Mouse (Mus musculus) lung, postnatal 36 days (tissue): ENCODE data around the gene Mdh2.

Experiments
- DNase-seq: peaks from one replicate; pipeline ENCODE4 v3.0.0; 2022; ENCODE audit warnings: mixed read lengths

Gene Mdh2

DNA sequence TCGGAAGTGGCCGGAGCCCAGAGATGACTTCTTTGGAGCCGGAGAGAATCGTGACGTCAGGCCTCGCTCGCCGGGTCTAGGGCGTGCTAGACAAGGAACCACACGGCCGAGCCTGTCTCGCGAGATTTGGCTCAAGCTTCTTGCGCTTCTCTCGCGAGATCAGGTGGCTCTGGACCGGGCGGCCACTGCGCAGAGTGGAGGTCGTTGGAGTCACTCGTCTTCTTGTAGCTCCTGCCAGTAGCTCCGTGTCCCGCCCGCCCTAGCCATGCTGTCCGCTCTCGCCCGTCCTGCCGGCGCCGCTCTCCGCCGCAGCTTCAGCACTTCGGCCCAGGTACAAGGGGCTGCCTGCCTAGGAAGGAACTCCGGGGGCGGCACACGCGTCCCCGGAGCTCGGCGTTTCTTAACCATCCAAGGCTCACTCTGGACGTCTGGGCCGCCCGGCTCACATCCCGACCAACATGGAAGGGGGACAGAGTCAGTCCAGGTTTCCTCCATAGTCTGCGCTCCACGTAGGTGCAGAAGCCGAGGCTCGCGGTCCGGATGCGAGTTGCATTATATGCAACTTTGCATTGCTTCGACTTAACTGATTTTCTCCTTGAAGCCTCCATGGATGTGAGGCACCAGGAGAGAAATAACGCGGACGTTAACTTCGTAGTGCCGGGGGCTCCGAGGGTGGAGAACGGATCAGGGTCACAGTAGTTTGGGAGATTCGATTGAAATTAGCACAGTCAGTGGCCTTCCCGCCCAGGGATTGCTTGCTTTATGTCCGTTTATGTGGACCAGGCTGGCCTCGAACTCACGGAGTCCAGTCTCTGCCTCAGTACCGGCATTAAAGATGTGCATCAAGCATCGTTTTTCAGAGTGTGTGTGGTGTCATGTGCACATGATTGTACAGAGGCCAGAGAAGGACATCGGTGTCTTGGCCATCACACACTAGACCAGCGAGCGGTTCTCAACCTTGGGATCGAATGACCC, at the start of gene Mdh2:
Gene Mdh2 (plus strand): TSS at position 10 of the 975 bp plus-strand sequence.
- DNase-seq, result peak; percentile 100

GRCm38 (mm10) chr5:135729351-135729750, 48.9 kb upstream of the Mdh2 start:
- DNase-seq, result no peak

GRCm38 (mm10) chr5:135730278-135730677, 48.0 kb upstream of the Mdh2 start:
- DNase-seq, result no peak

DNA sequence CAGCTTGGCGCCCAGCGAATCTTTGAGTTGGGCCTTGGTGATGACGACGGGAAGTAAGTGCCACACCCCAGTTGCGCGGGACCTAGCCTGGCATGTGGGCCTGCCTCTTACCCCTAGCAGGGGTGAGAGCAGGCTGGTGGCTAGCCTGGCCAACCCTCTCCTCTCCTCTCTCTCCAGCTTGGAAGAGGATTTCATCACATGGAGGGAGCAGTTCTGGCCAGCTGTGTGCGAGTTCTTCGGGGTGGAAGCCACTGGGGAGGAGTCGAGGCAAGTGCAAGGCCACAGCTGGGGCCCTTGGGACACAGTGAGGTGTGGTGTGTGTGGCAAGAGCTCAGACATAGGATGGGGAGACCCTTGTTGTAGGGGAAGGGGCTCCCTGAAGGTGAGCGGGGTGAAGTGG, 47.4 kb upstream of the Mdh2 start:
- no peak for DNase-seq

- DNase-seq, result no peak
These were observed 47.0 kb upstream of the Mdh2 start for GRCm38 (mm10) chr5:135731322-135731721.

DNA sequence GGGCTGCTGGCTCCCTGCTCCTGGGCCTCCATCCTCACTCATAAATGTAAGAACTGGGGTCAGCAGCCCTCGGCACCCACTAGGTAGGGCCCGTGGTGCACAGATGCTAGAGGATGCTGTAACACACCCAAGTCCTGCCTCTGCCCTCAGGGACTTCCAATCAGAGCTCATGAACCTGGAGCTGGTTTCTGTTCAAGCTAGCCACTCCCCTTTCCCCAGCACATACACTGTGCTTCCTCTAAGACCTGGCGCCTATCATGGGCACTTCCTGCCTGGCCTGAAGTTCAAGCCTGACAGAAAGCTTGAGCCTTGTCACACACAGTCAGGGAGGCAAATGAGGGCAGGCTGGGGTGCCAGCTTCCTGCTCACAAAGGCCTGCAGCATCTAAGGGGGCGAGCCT, 45.2 kb upstream of the Mdh2 start:
- DNase-seq, result no peak

DNA sequence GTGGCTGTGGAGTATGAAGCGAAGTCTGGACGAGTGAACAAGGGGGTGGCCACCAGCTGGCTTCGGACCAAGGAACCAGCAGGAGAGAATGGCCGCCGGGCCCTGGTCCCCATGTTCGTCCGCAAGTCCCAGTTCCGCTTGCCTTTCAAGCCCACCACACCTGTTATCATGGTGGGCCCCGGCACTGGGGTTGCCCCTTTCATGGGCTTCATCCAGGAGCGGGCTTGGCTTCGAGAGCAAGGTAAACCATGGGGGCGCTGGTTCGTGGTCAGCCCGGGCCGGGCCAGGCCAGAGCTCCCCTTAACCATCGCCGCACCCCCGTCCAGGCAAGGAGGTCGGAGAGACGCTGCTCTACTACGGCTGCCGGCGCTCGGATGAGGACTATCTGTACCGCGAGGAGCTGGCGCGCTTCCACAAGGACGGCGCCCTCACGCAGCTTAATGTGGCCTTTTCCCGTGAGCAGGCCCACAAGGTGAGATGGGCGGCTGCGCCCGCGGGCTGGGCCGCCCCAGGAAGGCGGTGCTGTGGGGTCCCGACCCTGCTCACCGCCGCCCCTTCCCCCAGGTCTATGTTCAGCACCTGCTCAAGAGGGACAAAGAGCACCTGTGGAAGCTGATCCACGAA, 44.1 kb upstream of the Mdh2 start:
- DNase-seq, result no peak

DNA sequence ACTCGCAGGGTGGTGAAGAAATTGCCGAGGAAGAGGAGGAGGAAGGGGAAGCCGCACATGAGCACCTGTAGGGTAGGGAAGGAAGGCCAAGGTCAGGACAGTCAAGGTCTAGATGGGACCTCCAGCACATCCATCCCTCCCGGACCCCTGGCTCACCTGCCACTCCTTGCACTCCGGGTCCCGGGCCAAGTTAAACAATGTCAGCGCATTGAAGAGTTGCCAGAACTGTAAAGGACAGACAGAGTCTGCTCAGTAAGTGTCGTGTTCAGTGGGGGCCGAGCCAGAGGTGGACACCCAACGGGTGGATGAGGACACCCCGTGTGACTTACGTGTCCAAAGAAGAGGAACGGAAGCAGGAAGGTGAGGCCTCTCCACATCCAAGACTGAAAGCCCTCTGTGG, 42.5 kb upstream of the Mdh2 start:
- no peak for DNase-seq

DNA sequence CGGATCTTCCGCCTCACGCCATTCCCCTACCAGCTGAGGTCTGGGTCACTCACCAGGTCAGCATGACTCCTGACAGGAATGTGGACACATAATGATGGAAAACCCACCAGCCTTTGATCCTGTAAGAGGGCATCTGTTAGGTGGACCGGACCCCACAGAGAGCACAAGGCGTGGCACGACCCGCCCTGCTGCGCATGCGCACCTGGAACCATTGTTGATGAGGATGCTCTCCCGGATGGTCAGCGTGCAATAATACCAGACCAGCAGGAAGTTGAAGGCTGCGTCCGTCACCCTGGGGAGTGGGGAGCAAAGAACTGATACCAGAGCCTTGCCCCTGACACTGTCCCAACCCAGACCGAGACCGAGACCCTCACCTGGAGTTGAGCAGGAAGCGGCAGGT, 41.7 kb upstream of the Mdh2 start:
- no peak for DNase-seq

GRCm38 (mm10) chr5:135737154-135737553, 41.1 kb upstream of the Mdh2 start:
- no peak for DNase-seq

- DNase-seq, result no peak
These were observed 40.0 kb upstream of the Mdh2 start for GRCm38 (mm10) chr5:135738266-135738665.

DNA sequence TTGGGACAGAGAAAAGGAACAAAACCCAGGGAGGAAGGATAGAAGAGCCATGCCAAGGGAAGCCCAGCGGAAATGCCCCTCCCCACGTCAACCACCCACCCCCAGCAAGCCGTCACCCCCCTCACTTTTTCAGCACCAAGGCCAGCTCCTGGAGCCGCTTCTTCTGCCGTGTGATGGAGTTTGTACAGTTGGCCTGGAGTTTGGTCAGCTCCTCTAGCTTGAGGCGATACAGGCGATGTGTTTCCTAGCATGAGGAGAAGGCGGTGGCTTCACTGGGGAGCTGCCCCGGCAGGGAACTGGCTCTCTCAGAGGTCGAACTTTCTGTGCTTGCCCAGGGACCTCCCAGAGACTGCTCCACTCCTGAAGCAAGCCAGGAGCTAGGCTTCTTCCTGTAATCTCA, 36.1 kb upstream of the Mdh2 start:
- DNase-seq, result no peak

GRCm38 (mm10) chr5:135742941-135743740, 35.1 kb upstream of the Mdh2 start:
- peak; percentile 63 for DNase-seq

- DNase-seq, result peak; percentile 99
These were observed 34.3 kb upstream of the Mdh2 start, which contains the start of gene Tmem120a for GRCm38 (mm10) chr5:135743741-135744609. Gene Tmem120a, minus strand, starts transcription at chr5:135744448.

DNA sequence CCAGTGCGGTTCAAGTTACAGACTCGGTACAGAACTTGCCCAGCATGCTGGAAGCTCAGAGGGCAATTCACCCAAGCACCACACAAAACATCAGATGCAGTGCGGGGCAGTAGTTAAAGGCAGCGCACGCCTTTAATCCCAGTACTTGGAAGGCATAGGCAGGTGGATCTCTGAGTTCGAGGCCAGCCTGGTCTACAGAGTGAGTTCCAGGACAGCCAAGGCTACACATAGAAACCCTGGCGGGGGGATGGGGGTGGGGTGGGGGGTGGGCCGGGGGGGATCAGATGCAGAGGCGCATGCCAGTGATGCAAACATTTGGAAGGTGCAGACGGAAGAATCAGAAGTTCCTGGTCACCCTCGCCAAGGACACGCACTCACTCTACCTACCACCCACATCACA, 33.5 kb upstream of the Mdh2 start:
- no peak for DNase-seq

- DNase-seq, result no peak
These were observed 27.2 kb upstream of the Mdh2 start for GRCm38 (mm10) chr5:135751041-135751440.

GRCm38 (mm10) chr5:135751595-135751994, 26.7 kb upstream of the Mdh2 start:
- DNase-seq, result no peak

DNA sequence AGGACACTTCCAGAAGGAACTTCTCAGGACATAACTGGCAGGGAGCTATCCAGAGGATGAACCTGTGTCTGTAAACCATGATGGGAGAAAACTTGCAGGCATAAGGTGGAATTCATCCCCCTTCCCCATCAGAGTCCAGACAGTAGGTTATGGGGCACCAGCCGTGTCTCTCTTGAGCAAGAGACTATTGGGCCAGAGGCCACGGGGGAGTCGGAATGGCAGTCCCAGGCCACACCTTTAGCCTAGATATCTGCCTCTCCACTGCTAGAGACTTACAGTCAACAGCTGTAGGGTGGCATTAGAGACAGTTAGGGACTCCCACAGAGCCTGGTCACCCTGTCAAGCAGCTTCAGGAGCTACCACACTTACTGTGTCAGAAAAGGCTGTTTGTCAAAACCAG, 16.4 kb upstream of the Mdh2 start:
- peak; percentile 28 for DNase-seq

- DNase-seq, result peak; percentile 86
These were observed 14.8 kb upstream of the Mdh2 start for GRCm38 (mm10) chr5:135763526-135763925.

- DNase-seq, result no peak
These were observed 13.3 kb upstream of the Mdh2 start for GRCm38 (mm10) chr5:135764971-135765370.

DNA sequence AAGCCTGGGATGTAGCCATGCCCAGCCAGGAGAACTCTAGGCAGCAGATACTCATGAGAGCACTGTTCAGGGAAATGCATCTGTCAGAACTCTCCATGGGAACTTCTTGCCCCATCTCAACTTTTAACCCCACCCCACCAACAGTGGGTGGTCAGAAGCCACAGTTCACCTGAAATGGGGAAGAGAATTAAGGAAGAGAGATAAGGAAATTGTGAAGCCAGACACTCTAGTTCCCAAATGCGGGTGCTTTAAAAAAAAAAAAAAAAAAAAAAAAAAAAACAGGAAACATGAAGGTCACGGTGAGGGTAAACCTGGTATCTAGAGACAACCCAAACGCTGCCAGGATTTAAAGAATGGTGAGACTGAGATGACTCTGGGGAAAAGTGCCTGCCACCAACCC, 5.8 kb upstream of the Mdh2 start:
- peak; percentile 56 for DNase-seq

GRCm38 (mm10) chr5:135776546-135776945, 1.7 kb upstream of the Mdh2 start:
- DNase-seq, result no peak
